Mouse (Mus musculus) CD4-positive helper T cell, adult 2 months (primary cell): ENCODE measurements around the gene Tnfsf15.

Source experiments
- DNase-seq: peaks from one replicate; pipeline ENCODE4 v3.0.0-alpha.2; 2012; ENCODE audit warnings: low read depth, missing footprints, low spot score

The Tnfsf15 gene

GRCm38 (mm10) chr4:63742101-63742500 lies 2.8 kb downstream of the Tnfsf15 start:
- no peak for DNase-seq

- DNase-seq = no peak
Measured at GRCm38 (mm10) chr4:63740761-63741160, 4.2 kb downstream of the Tnfsf15 start.

GRCm38 (mm10) chr4:63740001-63740400 lies 4.9 kb downstream of the Tnfsf15 start:
- DNase-seq = no peak

- DNase-seq = no peak
Measured at GRCm38 (mm10) chr4:63739524-63739923, 5.4 kb downstream of the Tnfsf15 start.

GRCm38 (mm10) chr4:63738364-63738997 lies 6.4 kb downstream of the Tnfsf15 start:
- no peak for DNase-seq

GRCm38 (mm10) chr4:63731299-63731698 lies 13.6 kb downstream of the Tnfsf15 start:
- no peak for DNase-seq

- DNase-seq = no peak
Measured at GRCm38 (mm10) chr4:63726727-63727126, 18.2 kb downstream of the Tnfsf15 start.

GRCm38 (mm10) chr4:63725981-63726380 lies 18.9 kb downstream of the Tnfsf15 start:
- no peak for DNase-seq

GRCm38 (mm10) chr4:63717922-63718643 lies 26.8 kb downstream of the Tnfsf15 start:
- no peak for DNase-seq

GRCm38 (mm10) chr4:63711886-63712285 lies 33.0 kb downstream of the Tnfsf15 start:
- no peak for DNase-seq

GRCm38 (mm10) chr4:63710431-63711220 lies 34.3 kb downstream of the Tnfsf15 start:
- no peak for DNase-seq

- no peak for DNase-seq
Measured at GRCm38 (mm10) chr4:63706279-63706971, 38.5 kb downstream of the Tnfsf15 start.

GRCm38 (mm10) chr4:63704232-63704631 lies 40.7 kb downstream of the Tnfsf15 start:
- peak; percentile 63 for DNase-seq

GRCm38 (mm10) chr4:63703686-63704085 lies 41.2 kb downstream of the Tnfsf15 start:
- DNase-seq = no peak

- DNase-seq = peak; percentile 9
Measured at GRCm38 (mm10) chr4:63702006-63702704, 42.8 kb downstream of the Tnfsf15 start.

- no peak for DNase-seq
Measured at GRCm38 (mm10) chr4:63699749-63700148, 45.2 kb downstream of the Tnfsf15 start.

- no peak for DNase-seq
Measured at GRCm38 (mm10) chr4:63696921-63697320, 48.0 kb downstream of the Tnfsf15 start.

GRCm38 (mm10) chr4:63692351-63692750 lies 52.6 kb downstream of the Tnfsf15 start:
- no peak for DNase-seq

GRCm38 (mm10) chr4:63687429-63687828 lies 57.5 kb downstream of the Tnfsf15 start:
- DNase-seq = no peak

GRCm38 (mm10) chr4:63686157-63686556 lies 58.8 kb downstream of the Tnfsf15 start:
- DNase-seq = peak; percentile 57

- DNase-seq = no peak
Measured at GRCm38 (mm10) chr4:63685253-63685525, 59.7 kb downstream of the Tnfsf15 start.
